Mouse (Mus musculus) layer of hippocampus, adult 8-10 months (tissue): Measurements from ENCODE around the gene Arhgef17. TPM values are rescaled to one million over a fixed set of nuclear protein-coding genes. Genes with fewer than 3 reads are reported as not detected.

Source experiments
- DNase-seq, 2 experiments: peaks; one replicate each; pipeline ENCODE4 v3.0.0; 2022; ENCODE audit warnings: low spot score in 2 of 2
- total RNA-seq, 4 experiments: library from RNA; stranded (reverse); gene quantifications; 2 replicates each; pipeline ENCODE4 v1.2.4; 2022

Arhgef17 gene
- total RNA-seq, result 100 to 1,000 TPM; 149 to 173 (median 162) TPM

DNA sequence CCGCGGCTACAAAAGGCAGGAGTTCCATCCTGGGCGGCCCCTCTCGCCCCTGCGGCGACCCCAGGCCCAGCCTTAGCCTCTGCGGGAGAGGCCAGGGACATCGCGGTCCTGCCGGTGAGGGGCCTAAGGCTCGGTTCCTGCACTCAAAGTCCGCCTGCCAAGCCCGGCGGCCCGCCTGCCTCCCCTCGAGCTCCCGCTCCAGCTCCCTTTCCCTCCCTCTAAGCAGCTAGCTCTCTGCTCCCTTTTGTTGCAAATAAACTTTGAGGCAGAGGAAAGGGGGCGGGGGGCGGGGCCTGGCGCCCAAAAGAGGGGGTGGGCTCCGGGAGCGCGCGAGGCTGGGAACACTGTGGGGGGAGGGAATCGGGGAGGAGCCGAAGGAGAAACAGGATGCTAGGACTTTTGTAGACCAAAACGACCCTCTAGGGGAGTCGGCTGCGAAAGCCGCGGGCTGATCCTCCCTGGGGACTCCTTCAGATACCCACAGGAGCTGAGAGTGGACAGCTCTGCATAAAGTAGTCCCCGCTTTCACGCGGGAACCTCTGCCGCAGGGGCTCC lies at the start of gene Arhgef17:
Gene Arhgef17, minus strand, starts transcription at position 182 of the 555 bp plus-strand sequence.
- DNase-seq, result no peak

DNA sequence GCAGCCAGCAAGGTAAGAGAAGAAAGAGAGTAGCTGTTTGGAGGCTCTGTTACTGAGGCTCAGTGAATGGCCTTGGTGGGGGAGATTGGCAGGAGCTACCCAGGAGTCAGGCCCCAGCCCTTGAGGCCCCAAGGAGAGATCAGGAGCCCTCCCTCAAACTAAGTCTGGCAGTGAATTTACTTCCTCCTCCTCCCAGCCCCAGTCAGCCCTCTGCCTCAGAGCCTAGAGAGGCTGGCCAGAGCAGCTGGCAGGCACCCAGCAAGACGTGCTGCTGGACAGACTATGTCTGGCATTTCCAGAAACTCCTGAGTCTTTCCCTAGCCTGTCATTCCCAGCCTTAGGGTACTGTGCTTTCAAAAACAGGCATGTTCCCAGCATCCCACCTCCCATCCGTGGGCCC lies 47.3 kb upstream of the Arhgef17 start:
- no peak for DNase-seq

DNA sequence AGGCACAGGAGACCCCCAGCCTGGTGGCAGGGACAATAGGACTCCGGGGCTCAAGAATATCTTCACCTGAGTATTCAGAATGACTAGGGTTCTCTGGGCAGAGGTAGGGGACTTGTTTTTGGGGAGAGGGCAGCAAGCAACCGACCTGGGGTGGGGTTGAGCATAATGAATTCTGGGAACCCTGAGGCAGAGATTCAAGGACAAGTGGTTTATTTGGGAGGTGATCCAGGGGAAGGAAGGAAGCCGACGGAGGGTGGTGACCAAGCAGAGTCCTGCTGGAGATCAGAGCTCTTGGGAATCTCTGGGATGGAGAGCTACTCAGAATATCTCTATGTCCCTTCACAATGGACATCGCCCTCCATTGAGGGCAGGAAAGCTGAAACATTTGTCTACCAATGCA lies 46.3 kb upstream of the Arhgef17 start:
- no peak for DNase-seq

DNA sequence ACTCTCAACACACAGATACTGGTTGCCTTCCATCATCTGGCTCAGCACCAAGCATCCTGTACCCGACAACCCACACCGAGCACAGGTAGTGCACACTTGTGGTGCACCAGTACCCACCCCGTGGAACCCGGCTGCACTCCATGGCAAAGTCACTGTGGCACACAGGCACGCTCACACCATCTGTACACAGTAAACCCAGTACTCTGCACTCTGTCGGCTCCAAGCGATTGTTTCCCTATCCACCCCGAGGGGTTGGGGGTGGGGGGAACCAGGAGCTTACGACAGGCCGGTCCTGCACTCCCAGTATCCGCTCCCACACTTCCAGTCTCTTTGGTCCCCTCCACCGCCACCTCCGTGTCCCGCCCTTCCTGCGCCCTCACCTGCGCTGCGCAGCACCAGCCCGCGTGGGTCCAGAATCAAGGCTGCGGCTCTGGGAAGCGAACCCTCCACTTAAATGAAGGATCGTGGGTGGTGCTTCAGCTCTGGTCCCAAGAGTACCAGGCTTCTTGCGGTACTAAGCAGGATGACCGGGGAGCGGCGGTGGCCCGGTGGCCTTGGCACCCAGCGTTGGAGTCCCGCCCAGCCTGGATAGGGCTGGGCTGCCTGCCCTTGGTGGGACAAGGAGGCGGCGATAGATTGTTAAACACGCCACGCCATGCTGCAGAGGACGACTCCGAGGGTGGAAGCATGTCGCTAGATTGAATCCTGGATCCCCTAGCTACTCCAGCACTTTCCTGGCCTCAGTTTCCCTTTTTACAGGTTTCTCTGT lies 42.4 kb upstream of the Arhgef17 start, which contains the start of gene P2ry6:
Gene P2ry6, minus strand, starts transcription at position 515 of the 769 bp plus-strand sequence.
- DNase-seq, result no peak

DNA sequence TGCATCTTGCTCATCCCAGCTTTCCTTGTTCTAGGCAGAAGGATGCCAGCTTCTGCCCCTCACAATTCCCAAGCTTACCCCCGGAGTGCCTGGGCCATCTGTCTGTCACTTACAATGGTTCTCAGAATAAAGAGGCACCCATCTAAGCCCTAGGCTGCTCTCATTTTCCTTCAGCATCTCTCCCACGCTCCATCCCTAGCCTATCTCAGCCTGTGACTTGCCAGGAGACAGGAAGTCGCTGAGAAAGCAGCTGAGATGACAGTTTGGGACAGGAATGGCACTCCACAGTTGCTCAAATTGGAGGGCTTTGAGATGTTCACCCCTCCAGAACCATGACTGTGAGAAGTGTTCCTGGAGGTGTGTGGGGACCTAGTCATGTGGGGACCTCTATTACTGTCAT lies 41.0 kb upstream of the Arhgef17 start:
- no peak for DNase-seq

DNA sequence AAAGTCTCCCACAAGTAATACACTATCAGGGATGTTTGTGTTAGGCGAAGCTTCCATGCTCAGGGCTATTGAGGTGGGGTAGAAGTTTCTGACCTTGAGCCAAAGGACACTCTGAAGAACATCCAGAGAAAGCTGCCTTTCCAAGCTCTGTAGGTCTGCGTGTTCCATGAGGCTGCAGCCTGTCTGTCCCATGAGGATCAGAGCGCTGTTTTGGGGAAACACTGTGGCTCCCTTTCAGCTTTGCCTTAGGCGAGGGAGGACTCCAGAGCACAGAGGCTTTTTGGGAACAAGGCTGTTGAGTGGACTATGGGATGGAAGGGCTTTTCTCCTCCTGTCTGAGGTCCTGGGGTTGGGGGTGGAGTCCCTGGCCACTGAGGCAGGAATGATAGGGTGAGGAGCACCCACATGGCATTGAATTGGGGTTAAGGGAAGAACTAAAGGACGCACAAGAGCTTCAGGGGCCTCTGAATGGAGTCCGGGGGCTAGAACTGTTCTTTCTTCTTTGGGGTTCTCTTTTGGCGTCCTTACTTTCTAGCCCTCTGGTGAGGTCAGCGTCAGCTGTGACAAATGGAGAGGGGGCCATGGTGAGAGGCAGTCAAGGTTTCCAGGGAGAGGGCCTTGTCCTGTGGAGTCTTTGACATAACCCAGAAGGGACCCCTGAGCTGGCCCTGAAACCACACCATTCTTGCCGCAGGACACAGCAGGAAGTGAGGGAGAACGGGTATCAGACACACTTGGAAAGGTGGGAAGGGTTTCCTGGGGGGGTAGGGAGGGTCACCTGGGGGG lies 37.2 kb upstream of the Arhgef17 start:
- DNase-seq, result no peak

DNA sequence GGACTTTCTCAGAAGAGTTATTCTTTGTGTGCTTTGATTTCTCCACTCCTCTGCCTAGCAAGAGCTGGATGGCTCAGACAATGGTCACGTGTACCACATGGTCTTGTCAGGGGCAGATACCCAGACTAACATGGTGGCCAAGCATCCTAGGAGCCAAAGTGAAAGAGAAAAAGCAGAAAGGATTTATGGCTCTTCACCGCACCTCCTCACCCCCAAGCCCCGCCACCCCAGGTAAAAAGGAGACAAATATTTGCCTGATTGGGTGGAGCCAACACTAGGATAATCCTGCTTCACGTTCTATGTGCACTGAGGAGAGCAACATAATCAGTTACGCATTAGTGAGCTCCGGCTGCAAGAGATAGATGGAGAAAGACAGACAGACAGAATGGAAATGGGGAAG lies 36.5 kb upstream of the Arhgef17 start:
- DNase-seq, result no peak

DNA sequence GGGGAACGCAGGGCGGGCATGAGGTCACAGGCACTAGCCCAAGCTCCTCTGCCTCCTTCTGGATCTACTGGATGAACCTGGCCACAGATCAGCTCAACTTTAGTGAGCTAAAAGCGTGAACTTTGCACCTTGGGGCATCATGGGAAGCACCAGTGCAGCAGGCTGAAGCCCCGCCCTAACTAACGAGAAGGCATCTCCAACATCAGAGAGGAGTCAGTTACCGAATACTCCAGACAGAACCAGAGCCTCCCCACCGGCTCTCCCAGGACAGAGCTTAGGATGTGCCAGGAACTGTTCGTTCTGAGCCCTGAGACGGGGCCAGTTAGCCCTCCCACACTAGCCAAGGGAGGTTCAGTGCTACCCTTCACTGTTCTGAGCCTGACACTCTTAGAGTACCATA lies 35.9 kb upstream of the Arhgef17 start:
- DNase-seq, result no peak

DNA sequence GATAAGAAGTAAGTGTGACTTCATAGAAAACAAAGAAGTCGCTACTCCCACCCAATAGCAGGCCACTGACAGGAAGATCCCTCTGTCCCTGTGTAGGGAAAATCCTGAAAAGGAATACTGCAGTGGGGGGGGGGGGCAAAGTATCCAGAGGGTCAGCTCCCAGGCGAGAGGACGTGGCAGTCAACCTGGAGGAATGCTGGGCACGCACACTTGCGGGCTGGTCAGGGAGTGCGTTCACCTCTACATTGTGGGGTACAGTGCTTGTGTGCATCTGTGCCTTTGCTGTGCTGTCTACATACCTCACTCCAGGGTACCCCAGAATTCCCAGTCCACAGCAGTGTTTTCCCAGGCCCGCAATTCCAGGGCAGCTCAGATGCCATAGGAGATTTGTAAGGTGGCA lies 34.1 kb upstream of the Arhgef17 start:
- DNase-seq, result no peak

DNA sequence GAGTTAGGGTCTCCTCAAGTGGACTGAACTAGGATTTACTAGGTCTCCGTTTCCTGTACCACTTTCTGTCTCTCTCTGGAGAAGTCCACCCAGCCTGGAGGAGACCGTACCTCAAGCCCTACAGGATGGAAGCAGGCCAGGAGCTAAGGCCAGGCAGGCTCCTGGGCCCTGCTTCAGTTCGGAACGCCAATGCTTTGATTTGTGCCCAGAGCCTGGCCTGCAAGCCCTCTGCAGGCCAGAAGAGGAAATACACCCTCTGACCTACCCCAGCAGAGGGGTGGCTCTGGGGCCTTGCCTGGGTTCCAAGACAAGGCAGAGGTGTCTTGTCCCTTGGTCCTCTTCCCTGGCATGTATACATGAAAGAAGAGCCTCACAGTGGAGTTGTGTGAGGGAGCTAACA lies 33.2 kb upstream of the Arhgef17 start:
- DNase-seq, result no peak

DNA sequence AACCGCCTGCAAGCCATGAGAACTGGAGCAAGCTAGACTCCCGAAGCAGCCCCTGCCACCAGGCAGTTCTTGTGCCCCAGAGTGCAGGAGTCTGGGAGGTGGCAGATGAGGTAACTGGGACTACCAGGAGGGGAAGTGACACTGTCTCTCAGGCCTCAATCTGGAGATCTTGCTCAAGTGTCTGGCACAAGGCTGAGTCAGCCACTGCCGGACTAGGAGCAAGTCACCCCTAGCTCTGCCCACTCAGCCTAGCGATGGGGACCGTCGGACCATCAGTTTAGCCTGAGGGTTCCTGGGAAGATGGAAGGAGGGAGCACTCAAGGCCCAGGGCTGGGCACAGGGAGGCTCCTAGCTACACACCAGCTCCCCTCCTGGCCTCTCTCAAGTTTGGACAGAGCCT lies 32.3 kb upstream of the Arhgef17 start:
- DNase-seq, result no peak

DNA sequence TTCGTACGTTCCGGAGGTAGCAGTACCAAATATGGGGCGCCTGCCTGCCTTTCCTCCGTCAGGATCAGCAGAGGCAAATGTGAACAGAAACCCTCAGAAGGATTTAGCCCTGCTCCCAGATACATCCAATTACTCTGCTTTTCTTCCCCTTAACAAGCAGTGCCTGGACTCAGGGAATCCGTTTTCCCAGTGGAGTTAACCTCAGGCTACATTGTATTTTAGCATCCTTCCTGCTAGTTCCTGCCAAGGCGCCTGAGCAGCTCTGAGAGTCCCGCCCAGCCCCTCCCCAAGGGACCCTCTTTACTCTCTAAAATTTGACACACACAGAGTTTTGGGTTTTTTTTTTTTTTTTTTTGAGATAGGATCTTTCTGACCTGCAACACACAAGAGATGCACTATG lies 31.5 kb upstream of the Arhgef17 start:
- DNase-seq, result no peak

DNA sequence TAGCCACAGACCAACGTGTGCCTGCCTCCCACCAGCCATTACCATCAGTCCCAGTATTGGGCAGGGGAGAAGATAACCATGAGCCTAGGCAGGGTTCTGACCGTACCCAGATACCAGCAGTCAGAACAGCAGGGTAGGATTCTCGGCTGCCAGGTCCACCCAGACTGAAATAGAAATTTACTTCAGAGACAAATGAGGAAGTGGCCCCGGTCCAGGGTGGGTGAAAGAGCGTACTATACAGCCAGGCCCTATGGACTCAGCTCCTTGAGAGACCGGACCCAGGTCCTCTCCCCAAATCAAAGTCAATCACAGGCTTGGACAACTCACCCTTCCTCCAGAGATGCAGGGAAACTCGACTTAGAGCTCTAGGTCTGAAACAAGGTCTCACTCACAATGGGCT lies 29.2 kb upstream of the Arhgef17 start:
- DNase-seq, result no peak

DNA sequence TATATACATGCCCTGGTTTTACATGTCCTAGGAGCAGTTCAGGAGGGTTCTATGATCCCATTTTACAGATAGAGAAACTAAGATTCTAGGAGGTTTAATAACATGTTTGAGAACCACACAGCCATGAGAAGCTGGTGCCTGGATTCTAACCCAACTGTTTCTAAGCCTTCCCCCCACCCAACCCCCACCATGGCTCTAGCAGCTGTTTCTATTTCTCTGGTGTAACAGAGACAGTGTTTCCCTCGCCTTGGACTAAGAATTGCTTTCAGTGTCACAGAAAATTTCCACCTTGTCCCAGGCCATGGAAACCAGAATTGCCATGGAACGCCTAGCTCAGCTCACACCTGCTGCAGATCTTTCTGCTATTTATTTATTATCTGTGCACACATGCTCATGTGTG lies 28.6 kb upstream of the Arhgef17 start:
- DNase-seq, result no peak

DNA sequence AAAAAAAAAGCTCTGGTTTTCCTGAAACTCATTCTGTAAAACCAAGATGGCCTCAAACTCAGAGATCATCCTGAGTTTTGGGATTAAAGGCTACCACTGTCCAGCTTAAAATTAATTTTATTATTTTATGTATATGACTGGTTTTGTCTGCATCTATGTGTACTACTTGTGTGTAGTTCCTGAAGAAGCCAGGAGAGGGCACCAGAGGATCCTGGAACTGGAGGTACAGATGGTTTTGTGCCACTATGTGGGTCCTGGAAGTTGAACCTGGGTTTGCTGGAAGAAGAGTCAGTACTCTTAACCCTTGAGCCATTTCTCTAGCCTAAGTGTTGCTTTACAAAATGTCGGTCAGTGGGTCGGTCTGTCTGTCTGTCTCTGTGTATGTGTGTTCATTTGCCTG lies 26.5 kb upstream of the Arhgef17 start:
- no peak for DNase-seq

DNA sequence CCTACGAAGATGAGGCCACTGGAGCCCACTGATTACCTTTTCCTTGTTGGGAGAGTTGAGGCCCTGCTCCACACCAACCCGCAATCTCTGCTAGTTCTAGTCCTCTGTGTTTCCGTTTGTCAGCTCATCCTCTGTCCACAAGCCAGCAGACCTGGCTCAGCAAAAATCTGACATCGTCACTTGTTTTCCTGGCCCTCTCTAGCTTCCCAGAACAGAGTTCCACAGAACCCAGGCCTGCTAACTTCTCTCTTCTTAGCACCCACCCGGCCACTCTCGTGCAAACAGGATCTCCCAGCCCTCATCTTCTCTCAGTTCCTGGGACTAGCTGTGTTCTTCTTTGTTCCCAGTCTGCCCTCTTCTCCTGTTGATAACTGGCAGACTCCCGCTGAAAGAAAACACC lies 20.8 kb upstream of the Arhgef17 start:
- DNase-seq, result no peak

DNA sequence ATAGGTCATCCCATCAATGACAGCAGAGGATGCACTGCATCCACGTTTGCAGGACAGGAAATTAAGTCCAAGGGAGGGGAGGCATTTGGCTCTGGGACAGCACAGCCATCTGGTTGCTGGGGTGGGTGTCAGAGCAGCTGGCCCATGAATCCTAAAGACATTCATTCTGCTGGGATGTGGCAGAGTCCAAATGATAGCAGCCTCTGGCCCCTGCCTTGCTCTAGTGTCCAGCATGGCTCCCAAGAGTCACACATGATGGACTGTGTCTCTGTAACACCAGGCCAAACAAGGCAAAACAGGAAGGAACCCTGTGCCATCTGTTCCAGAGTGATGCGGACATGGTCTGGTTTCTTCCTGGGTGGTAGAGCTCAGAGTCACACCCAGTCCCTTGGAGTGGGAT lies 20.0 kb upstream of the Arhgef17 start:
- no peak for DNase-seq

DNA sequence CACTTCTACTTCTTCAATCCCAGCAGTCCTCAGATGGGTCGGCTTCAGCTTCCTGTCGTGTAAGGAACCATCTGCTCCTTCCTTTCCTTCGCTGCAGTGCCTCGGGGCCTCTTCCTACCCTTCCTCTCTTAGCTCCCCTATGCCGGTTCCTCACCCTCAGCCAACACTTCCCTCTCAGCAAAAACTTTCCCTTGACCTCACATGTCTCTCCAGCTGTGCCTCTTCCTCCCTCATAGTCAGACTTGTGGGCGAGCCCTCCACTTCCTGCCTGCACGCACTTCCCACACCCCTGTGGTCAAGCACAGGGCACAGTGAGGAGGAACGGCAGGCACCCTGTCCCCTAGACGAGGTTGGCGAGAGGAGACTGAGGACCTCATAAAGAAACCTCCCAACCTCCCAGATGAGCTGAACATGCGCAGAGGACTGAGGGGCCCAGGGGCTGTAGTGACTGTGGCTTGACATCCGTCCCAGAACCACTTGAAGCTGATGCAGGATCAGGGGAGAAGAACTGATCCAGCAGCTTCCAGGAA lies 18.6 kb upstream of the Arhgef17 start:
- no peak for DNase-seq

DNA sequence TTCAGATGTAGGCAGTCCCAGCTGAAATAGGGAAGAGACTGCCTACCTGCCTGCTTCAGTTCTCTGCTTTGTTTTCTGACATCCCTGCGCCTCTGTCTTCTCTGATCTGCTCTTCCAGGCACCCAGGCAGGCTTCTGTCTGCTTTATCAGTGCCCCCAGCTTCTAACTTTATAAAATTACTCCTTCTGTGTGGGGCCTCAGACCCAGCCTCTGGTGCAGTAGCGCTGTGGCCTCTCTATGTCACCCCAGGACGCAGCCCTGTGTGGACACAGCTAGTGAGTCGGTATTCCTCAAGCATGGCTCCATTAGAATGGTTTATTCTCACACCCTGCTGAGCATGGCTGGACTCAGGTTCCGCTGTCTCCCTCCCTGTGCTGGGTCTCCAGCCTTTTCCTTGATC lies 18.1 kb upstream of the Arhgef17 start:
- DNase-seq, result no peak

DNA sequence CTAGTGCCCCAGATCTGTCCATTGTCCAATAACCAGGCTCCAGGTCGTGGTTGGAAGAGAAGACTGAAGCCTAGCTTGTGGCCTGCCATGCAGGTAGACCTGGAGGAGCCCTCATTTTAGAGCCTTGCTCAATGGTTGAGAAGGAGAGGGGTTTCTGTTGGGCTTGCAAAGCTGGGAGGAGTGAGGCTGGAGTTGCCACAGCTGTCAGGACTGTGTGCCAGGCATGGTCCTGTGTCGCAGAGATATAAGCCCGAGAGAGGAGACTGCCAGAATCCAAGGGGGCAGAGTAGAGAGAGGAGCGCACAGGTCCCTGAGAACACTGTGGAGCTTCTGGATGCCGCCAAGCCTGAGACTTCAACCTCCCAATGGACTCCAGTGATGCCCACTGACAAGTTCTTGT lies 12.8 kb upstream of the Arhgef17 start:
- no peak for DNase-seq

DNA sequence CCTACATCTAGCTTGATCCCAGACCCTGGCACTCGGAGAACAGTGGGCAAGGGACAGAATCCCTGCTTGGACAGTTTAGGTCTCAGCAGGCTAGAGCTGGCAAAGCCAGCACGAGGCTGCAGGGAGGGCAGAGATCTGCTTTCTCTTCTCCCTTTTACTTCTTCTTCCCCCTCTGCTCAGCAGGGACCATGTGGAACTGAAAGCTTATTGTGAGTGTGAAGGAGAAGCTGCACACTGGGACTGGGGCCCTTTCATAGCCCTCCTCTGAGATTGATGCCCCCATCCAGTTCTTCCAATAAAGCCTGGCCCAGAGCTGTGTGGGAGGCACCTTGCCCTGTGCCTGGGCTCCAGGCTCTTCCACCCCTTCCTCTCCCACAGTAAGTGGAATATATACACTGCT lies 12.4 kb upstream of the Arhgef17 start:
- DNase-seq, result no peak
